Mouse (Mus musculus) CH12.LX (cell line): ENCODE data around the gene Bmpr2.

Experiments
- CTCF ChIP-seq, 2 experiments: IDR thresholded peaks in 1 of 2; conservative IDR thresholded peaks in 1 of 2; 2 replicates each; pipeline ENCODE4 v1.5.1; 2011 to 2012; ENCODE audit warnings: low read depth in 2 of 2, low read length in 2 of 2, improper control_type of control experiment in 1 of 2, inconsistent platforms in 1 of 2, mild to moderate bottlenecking in 1 of 2, moderate library complexity in 1 of 2
- EP300 ChIP-seq: IDR thresholded peaks from 2 replicates; pipeline ENCODE4 v1.6.1; 2011; ENCODE audit warnings: low read length, improper control_type of control experiment
- GABPA ChIP-seq: IDR thresholded peaks from 2 replicates; pipeline ENCODE4 v1.6.1; 2012; ENCODE audit warnings: low read depth, low read length, improper control_type of control experiment, inconsistent platforms; ENCODE audit not compliant: insufficient replicate concordance
- MAZ ChIP-seq: IDR thresholded peaks from 2 replicates; pipeline ENCODE4 v1.6.1; 2012; ENCODE audit warnings: low read depth, mild to moderate bottlenecking, inconsistent platforms, low read length, improper control_type of control experiment, moderate library complexity
- SIN3A ChIP-seq: IDR thresholded peaks from 2 replicates; pipeline ENCODE4 v1.6.1; 2012; ENCODE audit warnings: low read length, improper control_type of control experiment, inconsistent platforms
- USF2 ChIP-seq: conservative IDR thresholded peaks from 2 replicates; pipeline ENCODE4 v1.6.1; 2011; ENCODE audit warnings: low read depth, low read length, improper control_type of control experiment

- TF ChIP-seq GABPA: no peak
- no peak for TF ChIP-seq SIN3A
- TF ChIP-seq USF2: no peak
- no peak for TF ChIP-seq MAZ
- TF ChIP-seq EP300: no peak
- TF ChIP-seq CTCF (conservative IDR thresholded peaks at IDR 0.05 in 1 of 2, IDR thresholded peaks at IDR 0.05 in 1 of 2; ENCODE audit: low read depth in 2 of 2, low read length in 2 of 2): no peak
Observed at GRCm38 (mm10) chr1:59797865-59798264, 34.7 kb downstream of the Bmpr2 start.
